Mouse (Mus musculus) layer of hippocampus, adult 2 months (tissue): ENCODE measurements around the gene Samd7. TPM values are rescaled to one million over a fixed set of nuclear protein-coding genes. Genes with fewer than 3 reads are reported as not detected.

Source experiments
- DNase-seq, 2 experiments: peaks; one replicate each; pipeline ENCODE4 v3.0.0; 2022; ENCODE audit warnings: low spot score in 2 of 2
- H3K27ac ChIP-seq: fragments of 200-600 bp; 2 replicates; pipeline ENCODE4 v1.8.1; 2022
- H3K4me3 ChIP-seq: fragments of 200-600 bp; 2 replicates; pipeline ENCODE4 v1.8.1; 2022; ENCODE audit warnings: mild to moderate bottlenecking
- CTCF ChIP-seq: fragments of 200-600 bp; conservative IDR thresholded peaks from 2 replicates; pipeline ENCODE4 v1.8.1; 2022; ENCODE audit warnings: antibody characterized with exemption, mild to moderate bottlenecking, moderate library complexity
- total RNA-seq, 2 experiments: library from RNA; stranded (reverse); gene quantifications; 2 replicates each; pipeline ENCODE4 v1.2.3; 2021

Gene Samd7
- total RNA-seq, 2 experiments from 2014 or later = not detected

GRCm38 (mm10) chr3:30724848-30725465 lies 21.1 kb upstream of the Samd7 start:
- no peak for DNase-seq
- Histone ChIP-seq H3K27ac (no peak overlapping the region), H3K4me3 (no peak overlapping the region)
- TF ChIP-seq CTCF = peak; percentile 63

- TF ChIP-seq CTCF = peak; percentile 45
- H3K4me3 ChIP-seq = no peak overlapping the region
- DNase-seq = no peak
- no peak overlapping the region for H3K27ac ChIP-seq
These were observed 20.6 kb upstream of the Samd7 start for GRCm38 (mm10) chr3:30725514-30725913.

GRCm38 (mm10) chr3:30727209-30727608 lies 18.9 kb upstream of the Samd7 start:
- no peak for DNase-seq
- H3K27ac ChIP-seq = no peak overlapping the region
- TF ChIP-seq CTCF = no peak
- H3K4me3 ChIP-seq = no peak overlapping the region

- H3K4me3 ChIP-seq = no peak overlapping the region
- no peak for DNase-seq
- TF ChIP-seq CTCF = no peak
- no peak overlapping the region for H3K27ac ChIP-seq
These were observed 17.0 kb upstream of the Samd7 start for GRCm38 (mm10) chr3:30729046-30729445.

- Histone ChIP-seq H3K4me3 (no peak overlapping the region), H3K27ac (no peak overlapping the region)
- no peak for TF ChIP-seq CTCF
- peak; percentile 10 for DNase-seq
These were observed 9.3 kb upstream of the Samd7 start for GRCm38 (mm10) chr3:30736809-30737208.

GRCm38 (mm10) chr3:30741306-30741705 lies 4.8 kb upstream of the Samd7 start:
- TF ChIP-seq CTCF = no peak
- no peak for DNase-seq
- H3K4me3 ChIP-seq = no peak overlapping the region

GRCm38 (mm10) chr3:30742891-30743290 lies 3.2 kb upstream of the Samd7 start:
- Histone ChIP-seq H3K27ac (no peak overlapping the region), H3K4me3 (no peak overlapping the region)
- TF ChIP-seq CTCF = no peak
- no peak for DNase-seq

More at GRCm38 (mm10) chr3:30741306-30741705, 4.8 kb upstream of the Samd7 start:
- H3K27ac ChIP-seq = no peak overlapping the region

GRCm38 (mm10) chr3:30748316-30748715 lies 2.2 kb downstream of the Samd7 start:
- Histone ChIP-seq H3K27ac (no peak overlapping the region), H3K4me3 (no peak overlapping the region)
- TF ChIP-seq CTCF = no peak
- no peak for DNase-seq

- TF ChIP-seq CTCF = no peak
- Histone ChIP-seq H3K27ac (no peak overlapping the region), H3K4me3 (no peak overlapping the region)
- no peak for DNase-seq
These were observed 8.6 kb downstream of the Samd7 start for GRCm38 (mm10) chr3:30754696-30755095.

GRCm38 (mm10) chr3:30764877-30765276 lies 18.8 kb downstream of the Samd7 start:
- Histone ChIP-seq H3K27ac (no peak overlapping the region), H3K4me3 (no peak overlapping the region)
- no peak for DNase-seq
- no peak for TF ChIP-seq CTCF

- no peak for DNase-seq
- Histone ChIP-seq H3K4me3 (no peak overlapping the region), H3K27ac (no peak overlapping the region)
- TF ChIP-seq CTCF = 0 out of 2 replicates have a peak, but pooled peaks have one; percentile 6
These were observed 19.4 kb downstream of the Samd7 start for GRCm38 (mm10) chr3:30765311-30766027.

GRCm38 (mm10) chr3:30766177-30766576 lies 20.1 kb downstream of the Samd7 start:
- Histone ChIP-seq H3K27ac (no peak overlapping the region), H3K4me3 (no peak overlapping the region)
- no peak for TF ChIP-seq CTCF
- no peak for DNase-seq

GRCm38 (mm10) chr3:30767271-30767670 lies 21.2 kb downstream of the Samd7 start:
- no peak overlapping the region for H3K4me3 ChIP-seq
- DNase-seq = peak in 1 of 2 experiments; percentile 10
- no peak overlapping the region for H3K27ac ChIP-seq
- TF ChIP-seq CTCF = no peak

GRCm38 (mm10) chr3:30769755-30770515 lies 23.8 kb downstream of the Samd7 start:
- no peak overlapping the region for H3K4me3 ChIP-seq
- no peak overlapping the region for H3K27ac ChIP-seq
- no peak for DNase-seq
- no peak for TF ChIP-seq CTCF
